Mouse (Mus musculus): ENCODE results near the gene Fsd2.

Gene Fsd2

GRCm38 (mm10) chr7:81571941-81572441 is 5.2 kb upstream of the Fsd2 start:
- DNase-seq = peak in 1 of 2 experiments; percentile 2

- peak; percentile 83 to 85 for DNase-seq
These were observed 4.6 kb upstream of the Fsd2 start, which contains the start of gene Whamm for GRCm38 (mm10) chr7:81571108-81571940. Gene Whamm (plus strand): TSS chr7:81571266.

- no peak for DNase-seq
These were observed 4.0 kb upstream of the Fsd2 start for GRCm38 (mm10) chr7:81570752-81571107.

- no peak for DNase-seq
These were observed 3.5 kb upstream of the Fsd2 start for GRCm38 (mm10) chr7:81570271-81570670.

GRCm38 (mm10) chr7:81569851-81570250 is 3.1 kb upstream of the Fsd2 start:
- DNase-seq = no peak

DNA sequence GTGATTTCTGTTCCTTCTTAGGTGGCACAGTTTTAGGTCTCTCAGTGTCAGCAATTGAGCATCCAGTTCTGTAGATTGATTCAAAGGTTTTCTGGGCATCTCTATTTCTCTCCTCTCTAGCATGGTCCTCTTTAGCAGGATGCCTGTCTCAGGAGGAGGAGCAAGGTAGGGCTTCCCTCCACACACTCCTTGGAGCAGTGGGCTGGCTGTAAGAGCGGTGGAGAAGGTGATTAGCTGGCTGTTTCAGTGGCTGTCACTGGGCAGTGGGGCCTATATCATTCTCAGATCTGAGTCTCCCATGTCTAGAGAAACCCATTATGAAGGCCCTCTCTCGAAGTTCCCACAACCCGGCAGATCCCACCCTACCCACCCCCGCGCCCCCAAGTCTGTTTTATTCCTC is 652 bp upstream of the Fsd2 start:
- DNase-seq = no peak

GRCm38 (mm10) chr7:81566332-81566731 is 412 bp downstream of the Fsd2 start:
- no peak for DNase-seq

- DNase-seq = no peak
These were observed 1.2 kb downstream of the Fsd2 start for GRCm38 (mm10) chr7:81565381-81566055.

GRCm38 (mm10) chr7:81564766-81565165 is 2.0 kb downstream of the Fsd2 start:
- no peak for DNase-seq

DNA sequence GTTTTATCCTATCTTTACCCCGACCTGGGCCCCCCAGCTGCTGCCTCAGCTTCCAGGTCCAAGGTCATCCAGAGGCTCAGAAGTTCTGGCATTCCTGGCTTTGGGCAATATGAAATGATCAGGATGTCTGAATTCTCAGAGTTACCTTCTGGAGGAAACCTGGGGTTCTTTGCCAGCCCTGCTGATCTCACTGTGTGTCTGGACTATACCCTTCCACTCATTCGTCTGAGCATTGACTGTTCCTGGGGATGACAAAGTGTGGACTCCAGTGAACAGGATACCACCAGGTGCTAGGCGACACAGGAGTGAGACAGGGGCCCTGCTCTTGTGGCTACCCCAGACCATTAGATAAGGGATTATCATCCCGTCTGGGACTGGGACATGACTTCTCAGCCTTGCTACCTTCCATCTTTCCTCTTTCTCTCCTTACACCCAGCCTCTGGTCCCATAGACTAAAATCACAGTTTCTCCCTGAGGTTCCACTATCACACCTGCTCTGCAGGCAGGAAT is 3.2 kb downstream of the Fsd2 start:
- no peak for DNase-seq

- DNase-seq = no peak
These were observed 5.5 kb downstream of the Fsd2 start for GRCm38 (mm10) chr7:81561211-81561610.

GRCm38 (mm10) chr7:81560101-81561049 is 6.4 kb downstream of the Fsd2 start:
- DNase-seq = no peak

DNA sequence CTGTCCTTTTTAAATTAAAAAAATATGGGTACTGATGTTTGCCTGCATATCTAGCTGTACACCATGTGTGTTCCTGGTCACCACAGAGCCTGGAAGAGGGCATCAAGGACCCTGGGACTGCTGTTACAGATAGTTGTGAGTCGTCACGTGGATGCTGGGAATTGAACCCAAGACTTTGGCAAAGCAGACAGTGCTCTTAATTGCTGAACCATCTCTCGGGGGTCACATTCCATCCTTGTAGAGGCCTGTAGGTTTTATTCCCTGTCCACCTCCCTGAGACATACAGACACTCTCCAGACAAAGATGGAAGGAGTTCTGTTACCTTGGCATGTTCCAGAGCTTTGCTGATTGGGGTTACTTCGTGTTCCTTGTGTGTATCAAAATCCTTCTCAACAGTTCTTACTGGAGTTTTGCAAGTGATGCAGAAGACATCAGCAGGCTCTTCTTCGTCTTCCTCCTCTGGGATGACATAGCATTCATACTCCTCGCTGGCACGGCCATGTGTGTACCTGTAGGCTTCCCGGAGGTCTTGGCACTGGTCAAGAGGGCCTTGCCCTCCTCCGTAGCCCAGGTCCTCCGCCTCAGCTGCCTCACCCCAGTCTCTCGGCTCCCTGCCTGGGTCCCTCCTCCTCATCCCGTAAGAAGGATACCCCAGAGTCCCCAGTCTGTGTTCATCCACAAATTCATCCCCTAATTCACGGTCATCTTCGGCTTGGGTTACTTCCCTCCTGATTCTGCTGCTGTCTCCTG is 7.3 kb downstream of the Fsd2 start:
- DNase-seq = no peak

DNA sequence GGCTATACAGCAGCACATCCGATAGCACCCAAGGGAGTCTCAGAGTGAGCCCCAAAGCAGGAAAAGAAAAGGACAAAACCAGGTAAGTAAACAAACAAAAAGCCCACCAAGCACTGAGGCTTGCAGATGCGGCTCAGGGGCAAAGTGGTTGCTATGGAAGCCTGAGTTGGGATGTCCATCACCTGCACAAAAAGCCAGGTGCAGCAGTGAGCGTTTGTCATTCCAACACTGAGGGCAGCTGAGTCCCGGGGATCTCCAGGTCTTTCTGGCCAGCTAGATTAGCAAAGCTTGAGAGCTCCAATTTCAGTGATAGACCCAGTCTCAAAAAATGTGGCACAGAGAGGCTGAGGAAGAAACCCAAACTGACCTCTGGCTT is 8.8 kb downstream of the Fsd2 start:
- DNase-seq = no peak

- no peak for DNase-seq
These were observed 9.3 kb downstream of the Fsd2 start for GRCm38 (mm10) chr7:81557252-81557984.

DNA sequence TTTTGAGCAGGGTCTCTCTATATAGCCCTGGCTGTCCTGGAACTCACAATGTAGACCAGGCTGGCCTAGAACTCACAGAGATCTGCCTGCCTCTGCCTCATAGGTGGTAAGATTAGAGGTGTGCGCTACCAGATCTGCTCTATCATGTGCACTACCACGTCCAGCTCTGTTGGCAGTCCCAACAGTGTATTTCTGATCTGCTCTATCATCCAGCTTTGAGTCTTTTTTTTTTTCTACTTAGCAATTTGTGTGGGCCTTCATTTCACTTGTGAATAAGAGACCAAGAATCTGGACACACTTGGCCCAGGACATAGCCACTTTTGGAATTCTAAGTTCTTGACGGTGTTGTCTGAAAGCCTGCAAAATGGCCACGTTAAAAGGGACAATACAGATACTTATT is 9.9 kb downstream of the Fsd2 start:
- no peak for DNase-seq

GRCm38 (mm10) chr7:81554369-81554768 is 12.4 kb downstream of the Fsd2 start:
- DNase-seq = no peak

DNA sequence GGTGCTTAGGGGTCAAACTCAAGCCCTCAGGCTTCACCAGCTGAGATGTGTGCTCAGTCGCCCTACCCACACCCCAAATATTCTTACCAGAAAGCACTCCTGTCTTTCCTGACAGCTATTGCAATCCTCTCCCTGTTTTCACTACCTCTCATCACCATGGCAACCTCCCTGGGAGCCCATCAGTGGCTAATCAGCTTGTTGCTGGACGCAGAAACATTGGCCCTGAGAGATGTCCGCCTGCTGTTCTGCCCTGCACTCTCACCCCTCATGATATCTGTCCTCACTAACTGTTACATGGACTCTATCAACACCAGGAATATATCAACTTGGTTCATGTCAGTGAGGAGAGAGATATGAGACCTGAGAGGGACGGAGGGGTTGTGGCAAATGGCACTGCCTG is 13.2 kb downstream of the Fsd2 start:
- no peak for DNase-seq

DNA sequence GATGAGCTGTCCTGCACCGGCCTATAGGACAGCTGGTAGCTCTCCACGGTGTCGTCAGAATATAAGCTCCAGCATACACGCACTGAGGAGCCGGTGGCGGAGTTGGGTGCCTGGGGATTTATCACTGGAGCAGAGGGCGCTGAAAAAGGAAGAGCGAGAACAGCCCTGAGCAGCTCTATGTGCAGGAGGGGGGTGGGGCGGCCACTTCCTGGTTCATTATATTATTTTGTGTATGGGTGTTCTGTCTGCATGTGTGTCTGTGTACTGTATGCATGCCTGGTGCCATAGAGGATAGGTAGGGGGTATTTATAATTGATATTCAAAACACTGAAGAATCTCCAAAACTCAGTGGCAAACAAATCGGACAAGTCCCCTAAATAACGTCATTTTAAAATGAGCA is 17.9 kb downstream of the Fsd2 start:
- DNase-seq = no peak

GRCm38 (mm10) chr7:81542934-81543333 is 23.8 kb downstream of the Fsd2 start:
- DNase-seq = no peak

DNA sequence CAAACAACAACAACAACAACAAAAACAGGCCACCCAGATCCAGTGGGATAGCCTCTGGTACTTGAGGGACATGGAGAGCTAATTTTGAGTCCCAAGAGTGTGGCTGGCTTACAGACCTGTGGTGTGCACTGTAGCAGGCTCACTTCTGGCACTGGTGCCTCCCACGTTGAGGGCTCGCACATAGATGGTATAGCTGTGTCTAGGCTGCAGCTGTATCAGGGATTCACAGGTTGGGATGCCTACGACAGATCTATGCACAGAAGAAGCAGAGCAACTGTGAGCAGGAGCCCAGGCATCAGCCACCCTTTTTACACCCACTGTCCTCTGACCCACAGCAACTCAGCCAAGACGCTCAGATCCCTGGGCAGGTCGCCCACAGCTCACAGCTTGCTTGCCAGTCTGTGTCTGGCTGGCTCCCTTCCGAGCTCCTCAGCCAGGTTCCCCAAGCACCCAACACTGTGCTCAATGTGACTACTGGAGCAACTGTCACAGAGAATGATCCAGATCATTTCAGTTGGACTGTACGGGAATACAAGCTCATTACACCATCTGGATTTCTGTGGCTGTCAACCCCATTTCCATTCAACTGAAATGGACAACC is 24.7 kb downstream of the Fsd2 start:
- no peak for DNase-seq

All from spleen, adult 18-20 months (tissue).